Mouse (Mus musculus) forebrain, embryonic 15.5 days (tissue): ENCODE data around the gene Larp6. TPM values are rescaled to one million over a fixed set of nuclear protein-coding genes. Genes with fewer than 3 reads are reported as not detected.

ENCODE experiments used
- ATAC-seq: fragments of 200-750 bp; cut with Nextera tagmentation; replicated peaks from 2 replicates; pipeline ENCODE4 v1.8.0; 2017; ENCODE audit warnings: mild to moderate bottlenecking, moderate TSS enrichment, moderate library complexity
- H3K27ac ChIP-seq: fragments of 300-500 bp; sonication (generic); replicated peaks from 2 replicates; pipeline ENCODE4 v1.5.1; 2015; ENCODE audit warnings: mild to moderate bottlenecking, inconsistent platforms
- H3K27me3 ChIP-seq: fragments of 300-500 bp; sonication (generic); 2 replicates; pipeline ENCODE4 v1.6.1; 2015; ENCODE audit warnings: inconsistent platforms
- H3K36me3 ChIP-seq: fragments of 300-500 bp; sonication (generic); 2 replicates; pipeline ENCODE4 v1.6.1; 2015; ENCODE audit warnings: mild to moderate bottlenecking, inconsistent platforms
- H3K4me1 ChIP-seq: fragments of 300-500 bp; sonication (generic); 2 replicates; pipeline ENCODE4 v1.6.1; 2015; ENCODE audit warnings: inconsistent platforms
- H3K4me2 ChIP-seq: fragments of 300-500 bp; sonication (generic); replicated peaks from 2 replicates; pipeline ENCODE4 v1.6.1; 2015; ENCODE audit warnings: mild to moderate bottlenecking, inconsistent platforms
- H3K4me3 ChIP-seq: fragments of 300-500 bp; sonication (generic); 2 replicates; pipeline ENCODE4 v1.5.1; 2015; ENCODE audit warnings: mild to moderate bottlenecking, inconsistent platforms
- H3K9ac ChIP-seq: fragments of 300-500 bp; sonication (generic); replicated peaks from 2 replicates; pipeline ENCODE4 v1.6.1; 2015; ENCODE audit warnings: mild to moderate bottlenecking, inconsistent platforms
- H3K9me3 ChIP-seq: fragments of 300-500 bp; sonication (generic); 2 replicates; pipeline ENCODE4 v1.6.1; 2016; ENCODE audit warnings: inconsistent platforms
- WGBS: fragments of 180-500 bp; shearing (Covaris S2); methylation state at CpG from one replicate; pipeline ENCODE4 v1.1.7; 2015; ENCODE audit warnings: mixed read lengths; 5-methylcytosine and 5-hydroxymethylcytosine counted together
- polyA plus RNA-seq: library from polyadenylated mRNA; unstranded; fragments of >200 nt; fragmentation: Nextera tagmentation; extraction: Ambion mirVana; gene quantifications from 2 replicates; pipeline ENCODE4 v1.2.1, GENCODE M21; 2015

The Larp6 gene
- polyA plus RNA-seq, 1 experiment from 2014 or later = 8.7 TPM

GRCm38 (mm10) chr9:60692624-60693023 is 20.2 kb upstream of the Larp6 start:
- no peaks in the 10 kb centered on the region for H3K9me3 ChIP-seq
- no peak overlapping the region for H3K27ac ChIP-seq
- H3K36me3 ChIP-seq = no peaks in the 10 kb centered on the region
- H3K4me3 ChIP-seq = no peak overlapping the region
- H3K4me1 ChIP-seq = 0 out of 2 replicates have a peak, but pooled peaks cover 7% of the 10 kb centered on the region
- H3K4me2 ChIP-seq = no peak overlapping the region
- ATAC-seq = no peak
- H3K9ac ChIP-seq = no peak overlapping the region
- no peaks in the 10 kb centered on the region for H3K27me3 ChIP-seq
- 73% methylated on average over 4 of the region's 4 CpGs for WGBS

- H3K9me3 ChIP-seq = no peaks in the 10 kb centered on the region
- no peak overlapping the region for H3K27ac ChIP-seq
- H3K36me3 ChIP-seq = no peaks in the 10 kb centered on the region
- no peaks in the 10 kb centered on the region for H3K27me3 ChIP-seq
- no peak overlapping the region for H3K4me2 ChIP-seq
- H3K4me1 ChIP-seq = no peaks in the 10 kb centered on the region
- ATAC-seq = no peak
- H3K4me3 ChIP-seq = no peak overlapping the region
- WGBS = 68% methylated on average over 2 of the region's 2 CpGs
- no peak overlapping the region for H3K9ac ChIP-seq
Observed at GRCm38 (mm10) chr9:60693986-60694385, 18.8 kb upstream of the Larp6 start.

GRCm38 (mm10) chr9:60696271-60696985 is 16.4 kb upstream of the Larp6 start:
- no peak overlapping the region for H3K27ac ChIP-seq
- WGBS = 82% methylated on average over 6 of the region's 6 CpGs
- H3K9me3 ChIP-seq = no peaks in the 10 kb centered on the region
- no peak overlapping the region for H3K9ac ChIP-seq
- H3K27me3 ChIP-seq = no peaks in the 10 kb centered on the region
- H3K4me2 ChIP-seq = no peak overlapping the region
- no peaks in the 10 kb centered on the region for H3K36me3 ChIP-seq
- ATAC-seq = no peak
- no peak overlapping the region for H3K4me3 ChIP-seq
- H3K4me1 ChIP-seq = no peaks in the 10 kb centered on the region

GRCm38 (mm10) chr9:60699581-60700231 is 13.1 kb upstream of the Larp6 start:
- Histone ChIP-seq H3K27me3 (no peaks in the 10 kb centered on the region), H3K4me1 (no peaks in the 10 kb centered on the region), H3K4me2 (no peak overlapping the region), H3K4me3 (no peak overlapping the region), H3K36me3 (no peaks in the 10 kb centered on the region), H3K27ac (no peak overlapping the region), H3K9me3 (no peaks in the 10 kb centered on the region), H3K9ac (no peak overlapping the region)
- no peak for ATAC-seq
- 63% methylated on average over 18 of the region's 18 CpGs for WGBS

GRCm38 (mm10) chr9:60707594-60707993 is 5.2 kb upstream of the Larp6 start:
- Histone ChIP-seq H3K9me3 (no peaks in the 10 kb centered on the region), H3K4me3 (no peak overlapping the region), H3K4me2 (no peak overlapping the region), H3K4me1 (peaks cover 6% of the 10 kb centered on the region; the same call in 1 of the 2 replicates), H3K27ac (no peak overlapping the region), H3K27me3 (no peaks in the 10 kb centered on the region), H3K9ac (no peak overlapping the region), H3K36me3 (no peaks in the 10 kb centered on the region)
- WGBS = 92% methylated on average over 2 of the region's 2 CpGs
- ATAC-seq = no peak

- Histone ChIP-seq H3K4me1 (peaks cover 15% of the 10 kb centered on the region), H3K27me3 (no peaks in the 10 kb centered on the region), H3K9me3 (no peaks in the 10 kb centered on the region), H3K36me3 (no peaks in the 10 kb centered on the region), H3K27ac (no peak overlapping the region), H3K4me2 (no peak overlapping the region), H3K9ac (no peak overlapping the region), H3K4me3 (no peak overlapping the region)
- no peak for ATAC-seq
- WGBS = 90% methylated on average over 5 of the region's 5 CpGs
Observed at GRCm38 (mm10) chr9:60708606-60709005, 4.2 kb upstream of the Larp6 start.

GRCm38 (mm10) chr9:60709721-60710120 is 3.1 kb upstream of the Larp6 start:
- H3K9me3 ChIP-seq = no peaks in the 10 kb centered on the region
- H3K36me3 ChIP-seq = no peaks in the 10 kb centered on the region
- no peak overlapping the region for H3K9ac ChIP-seq
- 85% methylated on average over 6 of the region's 6 CpGs for WGBS
- no peaks in the 10 kb centered on the region for H3K27me3 ChIP-seq
- ATAC-seq = no peak
- H3K27ac ChIP-seq = no peak overlapping the region
- peaks cover 23% of the 10 kb centered on the region for H3K4me1 ChIP-seq
- no peak overlapping the region for H3K4me2 ChIP-seq
- H3K4me3 ChIP-seq = no peak overlapping the region

- no peak for ATAC-seq
- WGBS = 85% methylated on average over 5 of the region's 5 CpGs
- H3K27ac ChIP-seq = no peak overlapping the region
Observed at GRCm38 (mm10) chr9:60712011-60712410, 778 bp upstream of the Larp6 start.

GRCm38 (mm10) chr9:60713616-60714015 is 827 bp downstream of the Larp6 start:
- WGBS = 34% methylated on average over 4 of the region's 4 CpGs
- H3K4me2 ChIP-seq = peak overlapping the region; percentile 98
- peaks cover 23% of the 10 kb centered on the region for H3K4me1 ChIP-seq
- no peaks in the 10 kb centered on the region for H3K9me3 ChIP-seq
- ATAC-seq = 0 out of 2 replicates have a peak, but pooled peaks have one; percentile 13
- peak overlapping the region; percentile 81 for H3K9ac ChIP-seq
- no peaks in the 10 kb centered on the region for H3K36me3 ChIP-seq
- H3K27ac ChIP-seq = no peak overlapping the region
- H3K27me3 ChIP-seq = no peaks in the 10 kb centered on the region
- peak overlapping the region; percentile 66 for H3K4me3 ChIP-seq

More at GRCm38 (mm10) chr9:60712011-60712410, 778 bp upstream of the Larp6 start:
- Histone ChIP-seq H3K4me3 (no peak overlapping the region), H3K9ac (no peak overlapping the region), H3K27me3 (no peaks in the 10 kb centered on the region), H3K4me2 (no peak overlapping the region), H3K4me1 (peaks cover 23% of the 10 kb centered on the region), H3K36me3 (no peaks in the 10 kb centered on the region), H3K9me3 (no peaks in the 10 kb centered on the region)

GRCm38 (mm10) chr9:60714191-60714590 is 1.4 kb downstream of the Larp6 start:
- no peak for ATAC-seq
- Histone ChIP-seq H3K27ac (no peak overlapping the region), H3K4me3 (no peak overlapping the region), H3K4me1 (peaks cover 23% of the 10 kb centered on the region), H3K27me3 (no peaks in the 10 kb centered on the region), H3K36me3 (no peaks in the 10 kb centered on the region), H3K4me2 (peak overlapping the region; percentile 98), H3K9me3 (no peaks in the 10 kb centered on the region), H3K9ac (no peak overlapping the region)
- 83% methylated on average over 6 of the region's 6 CpGs for WGBS

GRCm38 (mm10) chr9:60715271-60715670 is 2.5 kb downstream of the Larp6 start:
- H3K4me3 ChIP-seq = no peak overlapping the region
- no peaks in the 10 kb centered on the region for H3K9me3 ChIP-seq
- peaks cover 23% of the 10 kb centered on the region for H3K4me1 ChIP-seq
- WGBS = 91% methylated on average over 4 of the region's 4 CpGs
- H3K27me3 ChIP-seq = no peaks in the 10 kb centered on the region
- H3K27ac ChIP-seq = no peak overlapping the region
- no peak overlapping the region for H3K4me2 ChIP-seq
- no peak for ATAC-seq
- no peaks in the 10 kb centered on the region for H3K36me3 ChIP-seq
- H3K9ac ChIP-seq = no peak overlapping the region

GRCm38 (mm10) chr9:60715828-60716227 is 3.0 kb downstream of the Larp6 start:
- ATAC-seq = no peak
- Histone ChIP-seq H3K4me1 (peaks cover 23% of the 10 kb centered on the region), H3K9me3 (no peaks in the 10 kb centered on the region), H3K27me3 (no peaks in the 10 kb centered on the region), H3K9ac (no peak overlapping the region), H3K4me3 (no peak overlapping the region), H3K27ac (no peak overlapping the region), H3K36me3 (no peaks in the 10 kb centered on the region), H3K4me2 (no peak overlapping the region)
- WGBS = 59% methylated on average over 5 of the region's 5 CpGs
